Mouse (Mus musculus): ENCODE measurements around the gene Smurf2.
"Not testable (repeated sequence)": the region's sequence is repeated elsewhere in the genome, so short reads cannot be mapped to it uniquely, and the experiment has no call there.

Gene Smurf2

GRCm38 (mm10) chr11:106789649-106790048, 130.9 kb downstream of the Smurf2 start:
- ChIA-PET POLR2A (interaction anchor here (0.6 to 9.7 kb wide), 84 partner anchors 9 to 657 kb away, joined by 3 to 193 read pairs (median 5); partner anchors contain the start of genes Kpna2 (in 4 of the 4), Polg2 (in 3 of the 4), Smurf2 (in 3 of the 4) and 1810010H24Rik (in 1 of the 4)), CTCF (interaction anchor here in 1 of 4 experiments (0.9 kb wide), 1 partner anchor 365 kb away, joined by 4 read pairs; no protein-coding TSS in a partner anchor)

- POLR2A ChIA-PET, result interaction anchor here (0.6 to 9.7 kb wide), 163 partner anchors 8 to 908 kb away, joined by 3 to 193 read pairs (median 4); partner anchors contain the start of genes Kpna2 (in 4 of the 4), Polg2 (in 4 of the 4), Smurf2 (in 3 of the 4) and Ccdc47 (in 2 of the 4)
- CTCF ChIA-PET, result interaction anchor here in 2 of 4 experiments (0.7 to 0.9 kb wide), 3 partner anchors 47 to 366 kb away, joined by 3 to 4 read pairs (median 4); partner anchors contain the start of gene Kpna2 (in 1 of the 2)
Measured at GRCm38 (mm10) chr11:106788775-106789459, 131.6 kb downstream of the Smurf2 start, which contains the start of the genes Ddx5 and Cep95. Ddx5 (minus strand) TSS chr11:106789185. Cep95 (plus strand) TSS chr11:106789252.

- ChIA-PET POLR2A (interaction anchor here (0.6 to 9.7 kb wide), 213 partner anchors 9 to 758 kb away, joined by 3 to 193 read pairs (median 4); partner anchors contain the start of genes Kpna2 (in 4 of the 4), Polg2 (in 4 of the 4), Ern1 (in 3 of the 4) and Smurf2 (in 3 of the 4)), CTCF (interaction anchor here in 1 of 4 experiments (0.9 kb wide), 1 partner anchor 211 kb away, joined by 4 read pairs; the partner anchor contains the start of gene Kpna2)
Measured at GRCm38 (mm10) chr11:106788026-106788774, 132.3 kb downstream of the Smurf2 start.

- ChIA-PET CTCF (no interaction called here), POLR2A (interaction anchor here (0.6 to 9.7 kb wide), 143 partner anchors 9 to 759 kb away, joined by 3 to 193 read pairs (median 4); partner anchors contain the start of genes Polg2 (in 4 of the 4), Kpna2 (in 3 of the 4), Smurf2 (in 3 of the 4) and Ccdc47 (in 2 of the 4))
Measured at GRCm38 (mm10) chr11:106787131-106788025, 133.1 kb downstream of the Smurf2 start.

- POLR2A ChIA-PET, result interaction anchor here in 3 of 4 experiments (1.0 to 9.7 kb wide), 7 partner anchors 8 to 284 kb away, joined by 3 to 193 read pairs (median 21); partner anchors contain the start of gene Polg2 (in 2 of the 3)
- CTCF ChIA-PET, result no interaction called here
Measured at GRCm38 (mm10) chr11:106785043-106785442, 135.5 kb downstream of the Smurf2 start.

- ChIA-PET CTCF (no interaction called here), POLR2A (interaction anchor here in 2 of 4 experiments (1.1 to 1.8 kb wide), 5 partner anchors 60 to 284 kb away, joined by 4 to 6 read pairs (median 4); partner anchors contain the start of gene Kpna2 (in 1 of the 2))
Measured at GRCm38 (mm10) chr11:106784476-106784875, 136.0 kb downstream of the Smurf2 start.

- ChIA-PET CTCF (no interaction called here), POLR2A (interaction anchor here in 3 of 4 experiments (0.6 to 1.8 kb wide), 12 partner anchors 9 to 282 kb away, joined by 3 to 6 read pairs (median 4); partner anchors contain the start of genes Kpna2 (in 1 of the 3) and Smurf2 (in 1 of the 3))
Measured at GRCm38 (mm10) chr11:106782841-106783764, 137.4 kb downstream of the Smurf2 start.

GRCm38 (mm10) chr11:106782271-106782670, 138.2 kb downstream of the Smurf2 start:
- CTCF ChIA-PET, result not testable (repeated sequence)
- POLR2A ChIA-PET, result interaction anchor here in 1 of 4 experiments (0.7 to 1.7 kb wide), 6 partner anchors 10 to 806 kb away, joined by 3 to 6 read pairs (median 3); partner anchors contain the start of gene Smurf2

- ChIA-PET CTCF (interaction anchor here in 1 of 4 experiments (0.6 to 0.7 kb wide), 2 partner anchors 9 to 754 kb away, joined by 4 to 6 read pairs; no protein-coding TSS in a partner anchor), POLR2A (interaction anchor here (0.5 to 10.6 kb wide), 37 partner anchors 8 to 774 kb away, joined by 3 to 193 read pairs (median 5); partner anchors contain the start of genes Cep95 (in 3 of the 4), Ddx5 (in 3 of the 4), Smurf2 (in 2 of the 4) and Ccdc47 (in 1 of the 4))
Measured at GRCm38 (mm10) chr11:106780590-106781220, 139.8 kb downstream of the Smurf2 start.

- ChIA-PET CTCF (interaction anchor here in 1 of 4 experiments (0.6 kb wide), 1 partner anchor 8 kb away, joined by 6 read pairs; no protein-coding TSS in a partner anchor), POLR2A (interaction anchor here (0.6 to 10.6 kb wide), 52 partner anchors 8 to 774 kb away, joined by 3 to 193 read pairs (median 4); partner anchors contain the start of genes Cep95 (in 4 of the 4), Ddx5 (in 4 of the 4), Smurf2 (in 2 of the 4) and Ccdc47 (in 1 of the 4))
Measured at GRCm38 (mm10) chr11:106780089-106780425, 140.5 kb downstream of the Smurf2 start.

GRCm38 (mm10) chr11:106779388-106780088, 141.0 kb downstream of the Smurf2 start, which contains the start of gene Polg2:
Polg2 (minus strand) TSS chr11:106779537.
- POLR2A ChIA-PET, result interaction anchor here (0.5 to 10.6 kb wide), 55 partner anchors 9 to 563 kb away, joined by 3 to 193 read pairs (median 4); partner anchors contain the start of genes Cep95 (in 4 of the 4), Ddx5 (in 4 of the 4), Smurf2 (in 2 of the 4) and Ccdc47 (in 1 of the 4)
- CTCF ChIA-PET, result interaction anchor here in 1 of 4 experiments (0.6 kb wide), 1 partner anchor 218 kb away, joined by 3 read pairs; no protein-coding TSS in a partner anchor

GRCm38 (mm10) chr11:106778589-106779387, 141.7 kb downstream of the Smurf2 start:
- ChIA-PET POLR2A (interaction anchor here (0.5 to 10.6 kb wide), 46 partner anchors 9 to 503 kb away, joined by 3 to 193 read pairs (median 4); partner anchors contain the start of genes Cep95 (in 4 of the 4), Ddx5 (in 4 of the 4), Milr1 (in 1 of the 4) and Pecam1 (in 1 of the 4)), CTCF (interaction anchor here in 1 of 4 experiments (0.6 kb wide), 1 partner anchor 219 kb away, joined by 3 read pairs; no protein-coding TSS in a partner anchor)

- ChIA-PET CTCF (interaction anchor here in 1 of 4 experiments (0.7 kb wide), 1 partner anchor 329 kb away, joined by 4 read pairs; no protein-coding TSS in a partner anchor), POLR2A (interaction anchor here (0.6 to 10.6 kb wide), 25 partner anchors 10 to 513 kb away, joined by 3 to 193 read pairs (median 5); partner anchors contain the start of genes Cep95 (in 4 of the 4), Ddx5 (in 4 of the 4) and Smurf2 (in 1 of the 4))
Measured at GRCm38 (mm10) chr11:106778132-106778531, 142.4 kb downstream of the Smurf2 start.

All from embryonic stem cell, embryonic (primary cell).